Mouse (Mus musculus) neural tube, embryonic 13.5 days (tissue): ENCODE data around the gene Mettl11b. TPM values are rescaled to one million over a fixed set of nuclear protein-coding genes. Genes with fewer than 3 reads are reported as not detected.

Experiments
- ATAC-seq: fragments of 200-750 bp; cut with Nextera tagmentation; 2 replicates; pipeline ENCODE4 v1.8.0; 2017; ENCODE audit warnings: low read depth, mild to moderate bottlenecking, moderate TSS enrichment, moderate library complexity
- H3K27ac ChIP-seq: fragments of 300-500 bp; sonication (generic); replicated peaks from 2 replicates; pipeline ENCODE4 v1.5.1; 2015; ENCODE audit warnings: moderate library complexity, mild to moderate bottlenecking, inconsistent platforms
- H3K27me3 ChIP-seq: fragments of 300-500 bp; sonication (generic); 2 replicates; pipeline ENCODE4 v1.6.1; 2015; ENCODE audit warnings: mild to moderate bottlenecking, inconsistent platforms
- H3K36me3 ChIP-seq: fragments of 300-500 bp; sonication (generic); 2 replicates; pipeline ENCODE4 v1.6.1; 2015; ENCODE audit warnings: mild to moderate bottlenecking, inconsistent platforms
- H3K4me1 ChIP-seq: fragments of 300-500 bp; sonication (generic); replicated peaks from 2 replicates; pipeline ENCODE4 v1.6.1; 2015; ENCODE audit warnings: inconsistent platforms
- H3K4me2 ChIP-seq: fragments of 300-500 bp; sonication (generic); 2 replicates; pipeline ENCODE4 v1.6.1; 2015; ENCODE audit warnings: inconsistent platforms, mild to moderate bottlenecking, moderate library complexity
- H3K4me3 ChIP-seq: fragments of 300-500 bp; sonication (generic); 2 replicates; pipeline ENCODE4 v1.5.1; 2015; ENCODE audit warnings: mild to moderate bottlenecking, inconsistent platforms
- H3K9ac ChIP-seq: fragments of 300-500 bp; sonication (generic); 2 replicates; pipeline ENCODE4 v1.6.1; 2015; ENCODE audit warnings: moderate library complexity, mild to moderate bottlenecking, inconsistent platforms
- H3K9me3 ChIP-seq: fragments of 300-500 bp; sonication (generic); 2 replicates; pipeline ENCODE4 v1.6.1; 2016; ENCODE audit warnings: inconsistent platforms
- WGBS: fragments of 180-500 bp; shearing (Covaris S2); methylation state at CpG from one replicate; pipeline ENCODE4 v1.1.7; 2015; 5-methylcytosine and 5-hydroxymethylcytosine counted together
- polyA plus RNA-seq: library from polyadenylated mRNA; unstranded; fragments of >200 nt; fragmentation: Nextera tagmentation; extraction: Ambion mirVana; gene quantifications from 2 replicates; pipeline ENCODE4 v1.2.1, GENCODE M21; 2015

Gene Mettl11b
- polyA plus RNA-seq, 1 experiment from 2014 or later: not detected

- peaks cover 8% of the 10 kb centered on the region for H3K4me1 ChIP-seq
- 56% methylated on average over 3 of the region's 3 CpGs for WGBS
- no peak overlapping the region for H3K27ac ChIP-seq
- ATAC-seq: no peak
- H3K9me3 ChIP-seq: no peaks in the 10 kb centered on the region
- H3K36me3 ChIP-seq: no peaks in the 10 kb centered on the region
- no peak overlapping the region for H3K9ac ChIP-seq
- H3K4me2 ChIP-seq: no peak overlapping the region
- H3K27me3 ChIP-seq: no peaks in the 10 kb centered on the region
- no peak overlapping the region for H3K4me3 ChIP-seq
These were observed 42.9 kb downstream of the Mettl11b start for GRCm38 (mm10) chr1:163682127-163682526.

- Histone ChIP-seq H3K36me3 (no peaks in the 10 kb centered on the region), H3K9ac (no peak overlapping the region), H3K4me2 (no peak overlapping the region), H3K27ac (no peak overlapping the region), H3K4me3 (no peak overlapping the region), H3K27me3 (no peaks in the 10 kb centered on the region), H3K9me3 (no peaks in the 10 kb centered on the region), H3K4me1 (no peaks in the 10 kb centered on the region)
- WGBS: 89% methylated on average over 3 of the region's 3 CpGs
- ATAC-seq: no peak
These were observed 52.2 kb downstream of the Mettl11b start for GRCm38 (mm10) chr1:163672866-163673265.

- H3K4me2 ChIP-seq: no peak overlapping the region
- H3K27me3 ChIP-seq: no peaks in the 10 kb centered on the region
- H3K36me3 ChIP-seq: no peaks in the 10 kb centered on the region
- no peak overlapping the region for H3K4me3 ChIP-seq
- H3K4me1 ChIP-seq: no peaks in the 10 kb centered on the region
- no peak for ATAC-seq
- 75% methylated on average over 4 of the region's 4 CpGs for WGBS
- no peaks in the 10 kb centered on the region for H3K9me3 ChIP-seq
- no peak overlapping the region for H3K9ac ChIP-seq
- H3K27ac ChIP-seq: no peak overlapping the region
These were observed 53.7 kb downstream of the Mettl11b start for GRCm38 (mm10) chr1:163671326-163671725.

GRCm38 (mm10) chr1:163670702-163671101 is 54.3 kb downstream of the Mettl11b start:
- no peaks in the 10 kb centered on the region for H3K36me3 ChIP-seq
- no peak for ATAC-seq
- H3K9ac ChIP-seq: no peak overlapping the region
- H3K4me1 ChIP-seq: no peaks in the 10 kb centered on the region
- H3K9me3 ChIP-seq: no peaks in the 10 kb centered on the region
- no peak overlapping the region for H3K4me3 ChIP-seq
- WGBS: 10% methylated on average over 4 of the region's 4 CpGs
- no peaks in the 10 kb centered on the region for H3K27me3 ChIP-seq
- no peak overlapping the region for H3K27ac ChIP-seq
- no peak overlapping the region for H3K4me2 ChIP-seq

GRCm38 (mm10) chr1:163669936-163670335 is 55.1 kb downstream of the Mettl11b start:
- Histone ChIP-seq H3K4me1 (no peaks in the 10 kb centered on the region), H3K9me3 (no peaks in the 10 kb centered on the region)

GRCm38 (mm10) chr1:163662416-163662815 is 62.6 kb downstream of the Mettl11b start:
- ATAC-seq: no peak
- WGBS: 91% methylated on average over 1 of the region's 1 CpGs
- H3K27ac ChIP-seq: no peak overlapping the region

More at GRCm38 (mm10) chr1:163669936-163670335, 55.1 kb downstream of the Mettl11b start:
- ATAC-seq: no peak
- Histone ChIP-seq H3K36me3 (no peaks in the 10 kb centered on the region), H3K9ac (no peak overlapping the region), H3K27ac (no peak overlapping the region), H3K4me3 (no peak overlapping the region), H3K4me2 (no peak overlapping the region), H3K27me3 (no peaks in the 10 kb centered on the region)
- 60% methylated on average over 4 of the region's 4 CpGs for WGBS

GRCm38 (mm10) chr1:163658535-163658928 is 66.5 kb downstream of the Mettl11b start:
- H3K4me3 ChIP-seq: no peak overlapping the region
- H3K4me1 ChIP-seq: 0 out of 2 replicates have a peak, but pooled peaks cover 5% of the 10 kb centered on the region
- ATAC-seq: no peak
- H3K36me3 ChIP-seq: no peaks in the 10 kb centered on the region
- no peak overlapping the region for H3K9ac ChIP-seq
- H3K4me2 ChIP-seq: no peak overlapping the region
- H3K27ac ChIP-seq: no peak overlapping the region
- H3K9me3 ChIP-seq: no peaks in the 10 kb centered on the region
- no peaks in the 10 kb centered on the region for H3K27me3 ChIP-seq

More at GRCm38 (mm10) chr1:163662416-163662815, 62.6 kb downstream of the Mettl11b start:
- no peaks in the 10 kb centered on the region for H3K9me3 ChIP-seq
- H3K4me1 ChIP-seq: 0 out of 2 replicates have a peak, but pooled peaks cover 5% of the 10 kb centered on the region
- no peak overlapping the region for H3K4me2 ChIP-seq
- no peaks in the 10 kb centered on the region for H3K27me3 ChIP-seq
- H3K36me3 ChIP-seq: no peaks in the 10 kb centered on the region
- H3K4me3 ChIP-seq: no peak overlapping the region
- no peak overlapping the region for H3K9ac ChIP-seq

GRCm38 (mm10) chr1:163657766-163658534 is 67.1 kb downstream of the Mettl11b start:
- Histone ChIP-seq H3K4me3 (no peak overlapping the region), H3K36me3 (no peaks in the 10 kb centered on the region), H3K27me3 (no peaks in the 10 kb centered on the region), H3K9me3 (no peaks in the 10 kb centered on the region), H3K9ac (no peak overlapping the region), H3K4me2 (no peak overlapping the region), H3K27ac (no peak overlapping the region), H3K4me1 (0 out of 2 replicates have a peak, but pooled peaks cover 5% of the 10 kb centered on the region)
- ATAC-seq: no peak
- WGBS: 59% methylated on average over 7 of the region's 7 CpGs

- 0 out of 2 replicates have a peak, but pooled peaks cover 5% of the 10 kb centered on the region for H3K4me1 ChIP-seq
- no peak overlapping the region for H3K4me3 ChIP-seq
- no peaks in the 10 kb centered on the region for H3K9me3 ChIP-seq
- H3K27ac ChIP-seq: no peak overlapping the region
- no peak overlapping the region for H3K9ac ChIP-seq
- no peaks in the 10 kb centered on the region for H3K27me3 ChIP-seq
- WGBS: 63% methylated on average over 2 of the region's 2 CpGs
- no peak for ATAC-seq
- no peaks in the 10 kb centered on the region for H3K36me3 ChIP-seq
- H3K4me2 ChIP-seq: no peak overlapping the region
These were observed 68.0 kb downstream of the Mettl11b start for GRCm38 (mm10) chr1:163657056-163657455.

- no peak for ATAC-seq
- H3K9me3 ChIP-seq: no peaks in the 10 kb centered on the region
- WGBS: 94% methylated on average over 5 of the region's 5 CpGs
These were observed 68.6 kb downstream of the Mettl11b start for GRCm38 (mm10) chr1:163656432-163656831.

More at GRCm38 (mm10) chr1:163656432-163656831, 68.6 kb downstream of the Mettl11b start:
- no peak overlapping the region for H3K27ac ChIP-seq
- H3K27me3 ChIP-seq: no peaks in the 10 kb centered on the region
- no peaks in the 10 kb centered on the region for H3K36me3 ChIP-seq
- no peak overlapping the region for H3K4me2 ChIP-seq
- no peak overlapping the region for H3K4me3 ChIP-seq
- 0 out of 2 replicates have a peak, but pooled peaks cover 5% of the 10 kb centered on the region for H3K4me1 ChIP-seq
- no peak overlapping the region for H3K9ac ChIP-seq
